Mouse (Mus musculus): ENCODE measurements around the gene 4930548H24Rik. TPM values are rescaled to one million over a fixed set of nuclear protein-coding genes. Genes with fewer than 3 reads are reported as not detected.

Gene 4930548H24Rik
- 0.92 TPM for total RNA-seq (2023)

DNA sequence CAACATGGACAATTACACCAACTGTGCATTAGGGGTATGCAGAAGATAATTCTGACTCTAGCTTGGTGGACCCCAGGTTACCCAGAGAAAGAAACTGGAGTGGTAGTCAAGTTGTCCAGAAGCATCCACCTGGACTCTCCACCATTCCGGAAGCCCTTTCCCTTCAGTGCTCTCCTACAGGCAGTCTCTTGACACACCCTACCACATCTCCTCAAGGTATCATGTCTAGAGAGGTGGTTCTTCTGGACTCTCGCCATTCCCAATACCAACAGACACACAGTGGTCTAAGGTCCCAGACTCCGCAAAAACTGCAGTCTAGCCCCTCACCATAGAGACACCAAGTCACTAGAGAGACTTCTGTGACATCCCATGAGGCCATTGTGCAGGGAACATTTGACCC, at the start of gene 4930548H24Rik:
4930548H24Rik (plus strand) TSS at position 301 of the 400 bp plus-strand sequence.

DNA sequence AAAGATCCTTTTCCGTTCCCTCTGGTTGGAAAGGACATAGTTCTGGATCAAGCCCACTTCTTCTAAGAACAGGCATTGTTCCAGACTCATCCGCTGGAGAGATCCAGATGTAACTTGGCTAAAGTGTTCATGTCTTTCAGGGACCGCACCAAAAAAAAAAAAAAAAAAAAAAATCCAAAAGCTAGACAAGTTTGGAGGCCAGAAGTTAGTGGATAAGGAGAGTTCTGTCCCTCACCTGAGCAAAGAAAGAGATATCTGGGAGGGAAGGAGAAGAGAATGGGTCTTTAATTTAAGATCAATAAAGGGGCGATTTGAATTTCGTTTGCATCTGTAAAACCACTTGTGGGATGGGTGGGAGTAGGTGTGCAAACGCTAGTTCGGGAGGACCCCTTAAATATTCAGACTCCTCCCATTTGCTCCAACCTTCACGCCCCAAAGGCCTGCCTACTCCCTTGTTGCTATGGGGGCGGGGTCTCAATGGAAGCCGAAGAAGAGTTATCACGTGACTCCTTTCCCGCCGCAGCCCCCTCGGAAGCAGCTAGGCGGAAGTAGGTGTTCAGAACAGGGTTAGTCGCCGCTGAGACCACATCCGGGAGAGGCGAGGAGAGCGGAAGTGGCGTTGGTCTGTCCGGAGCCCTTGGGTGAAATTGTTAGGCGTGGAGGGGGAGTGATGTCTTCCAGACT, 33.5 kb upstream of the 4930548H24Rik start, which contains the start of gene Zfp512:
Zfp512 (plus strand) TSS at position 554 of the 684 bp plus-strand sequence.

DNA sequence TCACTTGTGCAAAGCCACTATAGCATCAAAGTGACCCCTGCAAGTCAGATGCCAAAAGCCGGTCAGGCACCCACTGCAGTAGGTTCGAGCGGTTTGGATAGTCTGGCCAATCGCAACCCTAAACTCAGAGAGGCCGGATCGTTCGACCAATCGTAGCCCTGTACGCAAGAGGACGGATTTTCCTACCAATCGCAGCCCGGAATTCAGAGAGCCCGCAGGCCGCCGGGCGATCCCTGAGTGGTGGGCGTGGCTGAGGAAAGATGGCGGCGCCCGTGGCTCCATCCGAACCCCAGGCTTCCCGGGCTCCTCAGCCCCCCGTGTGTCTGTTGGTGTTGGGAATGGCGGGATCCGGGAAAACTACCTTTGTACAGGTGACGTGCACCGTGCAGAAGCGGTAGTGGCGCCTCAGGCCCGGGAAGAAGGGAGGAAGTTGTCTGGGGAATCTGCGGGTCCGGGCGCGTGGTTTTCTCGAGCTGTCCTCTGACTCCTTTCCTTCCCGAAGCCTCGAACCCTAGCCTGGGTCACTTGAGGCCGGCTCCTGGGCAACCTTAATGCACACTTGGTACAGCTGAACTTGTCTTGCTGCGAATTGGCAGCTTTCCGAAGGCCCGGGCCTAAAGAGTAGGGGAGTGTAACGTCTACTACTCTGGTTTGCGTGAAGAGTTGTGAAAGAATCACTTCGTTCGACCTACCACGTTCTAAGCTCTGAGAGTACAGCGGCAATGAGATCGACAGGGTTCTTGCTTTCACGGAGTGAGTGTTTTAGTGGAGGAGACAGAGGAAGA, 9.2 kb downstream of the 4930548H24Rik start, which contains the start of gene Gpn1:
Gpn1 (plus strand) TSS at position 229 of the 785 bp plus-strand sequence.

DNA sequence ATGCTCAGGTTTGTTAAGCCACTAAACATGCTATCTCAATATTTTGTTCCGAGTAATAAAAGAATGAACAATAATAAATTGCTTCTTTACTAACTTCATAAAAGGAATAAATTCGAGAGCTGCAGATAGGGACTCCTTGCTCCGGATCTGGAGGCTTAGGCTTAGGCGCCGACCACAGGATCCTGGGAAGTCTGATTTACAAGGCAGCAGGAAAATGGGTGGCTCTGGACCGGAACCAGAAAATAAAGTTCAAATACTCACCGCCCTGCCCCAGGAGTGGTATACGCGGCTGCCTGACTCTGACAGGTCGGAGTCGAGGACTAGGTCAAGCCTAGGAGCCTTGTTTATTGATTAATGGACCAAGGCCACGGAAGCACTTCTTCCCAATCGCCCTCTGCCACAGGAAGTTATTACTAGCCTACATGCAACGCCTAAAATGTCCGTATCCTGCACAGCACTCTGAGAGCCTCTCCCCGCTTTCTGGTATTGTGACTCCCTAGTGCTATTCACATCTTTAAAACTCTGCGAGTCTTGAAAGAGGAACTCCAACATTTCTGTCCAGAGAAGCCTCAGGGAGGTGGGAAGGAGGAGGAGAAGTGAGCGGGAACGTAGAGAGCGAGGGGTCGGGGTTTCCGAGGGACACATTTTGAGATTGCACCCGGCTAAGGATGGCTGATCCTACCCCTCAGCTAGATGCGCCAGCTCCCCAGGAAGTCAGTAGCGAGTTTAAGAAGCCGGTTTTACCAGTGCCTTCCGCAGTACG, 41.0 kb downstream of the 4930548H24Rik start, which contains the start of gene Slc4a1ap:
Slc4a1ap (plus strand) TSS at position 642 of the 763 bp plus-strand sequence.

DNA sequence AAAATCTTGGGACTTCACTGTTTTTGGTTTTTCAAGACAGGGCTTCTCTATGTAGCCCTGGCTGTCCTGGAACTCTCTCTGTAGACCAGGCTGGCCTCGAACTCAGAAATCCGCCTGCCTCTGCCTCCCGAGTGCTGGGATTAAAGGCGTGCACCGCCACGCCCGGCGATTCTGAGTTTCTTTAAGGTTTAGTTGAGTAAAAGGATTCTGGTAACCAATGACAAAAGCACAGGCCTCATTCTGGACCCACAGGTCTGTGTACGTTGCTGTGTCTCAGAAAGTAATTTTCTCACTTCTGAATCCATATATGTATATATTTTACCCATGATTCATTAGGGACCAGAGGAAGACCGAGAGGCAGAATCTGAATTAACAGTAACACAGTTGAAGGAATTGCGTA, 42.2 kb downstream of the 4930548H24Rik start, which contains the start of gene Supt7l:
Supt7l (minus strand) TSS at position 101 of the 400 bp plus-strand sequence.

Other genes starting within 250 kb of the 4930548H24Rik start
- 193 TPM for gene Nrbp1, start 244.9 kb upstream of the 4930548H24Rik start, total RNA-seq (2023)
- gene Gm9970, start 244.5 kb upstream of the 4930548H24Rik start, total RNA-seq (2023): not detected
- gene Krtcap3, start 234.0 kb upstream of the 4930548H24Rik start, total RNA-seq (2023): 28.9 TPM
- 14.5 TPM for gene Ift172, start 194.6 kb upstream of the 4930548H24Rik start, total RNA-seq (2023)
- 1.3 TPM for gene Fndc4, start 189.7 kb upstream of the 4930548H24Rik start, total RNA-seq (2023)
- gene Gckr, start 188.3 kb upstream of the 4930548H24Rik start, total RNA-seq (2023): 0.15 TPM
- gene Zfp512, start 33.3 kb upstream of the 4930548H24Rik start, total RNA-seq (2023): 30.8 TPM
- gene Gpn1, start 9.0 kb downstream of the 4930548H24Rik start, total RNA-seq (2023): 53.2 TPM
- gene Slc4a1ap, start 41.3 kb downstream of the 4930548H24Rik start, total RNA-seq (2023): 80.4 TPM
- 30.8 TPM for gene Supt7l, start 42.1 kb downstream of the 4930548H24Rik start, total RNA-seq (2023)
- gene Mrpl33, start 111.2 kb downstream of the 4930548H24Rik start, total RNA-seq (2023): 133 TPM
- gene Rbks, start 211.9 kb downstream of the 4930548H24Rik start, total RNA-seq (2023): 9.2 TPM
- 49.2 TPM for gene Babam2, start 211.9 kb downstream of the 4930548H24Rik start, total RNA-seq (2023)

Data from CD4-positive naive resting alpha-beta T cell, adult 57 days (primary cell).